Mouse (Mus musculus) liver, embryonic 15.5 days (tissue): ENCODE data around the gene Zfp82. TPM values are rescaled to one million over a fixed set of nuclear protein-coding genes. Genes with fewer than 3 reads are reported as not detected.
"Not testable (repeated sequence)": the region's sequence is repeated elsewhere in the genome, so short reads cannot be mapped to it uniquely, and the experiment has no call there.

Experiments
- ATAC-seq: fragments of 200-750 bp; cut with Nextera tagmentation; 2 replicates; pipeline ENCODE4 v1.8.0; 2017; ENCODE audit warnings: moderate number of reproducible peaks, mild to moderate bottlenecking, moderate library complexity; ENCODE audit not compliant: insufficient read depth
- H3K27ac ChIP-seq: fragments of 300-500 bp; sonication (generic); replicated peaks from 2 replicates; pipeline ENCODE4 v1.5.1; 2015; ENCODE audit warnings: mild to moderate bottlenecking, inconsistent platforms
- H3K27me3 ChIP-seq: fragments of 300-500 bp; sonication (generic); 2 replicates; pipeline ENCODE4 v1.6.1; 2015; ENCODE audit warnings: mild to moderate bottlenecking, inconsistent platforms
- H3K36me3 ChIP-seq: fragments of 300-500 bp; sonication (generic); replicated peaks from 2 replicates; pipeline ENCODE4 v1.6.1; 2015; ENCODE audit warnings: moderate library complexity, mild to moderate bottlenecking, inconsistent platforms
- H3K4me1 ChIP-seq: fragments of 300-500 bp; sonication (generic); replicated peaks from 2 replicates; pipeline ENCODE4 v1.6.1; 2015; ENCODE audit warnings: inconsistent platforms
- H3K4me2 ChIP-seq: fragments of 300-500 bp; sonication (generic); 2 replicates; pipeline ENCODE4 v1.6.1; 2015; ENCODE audit warnings: moderate library complexity, mild to moderate bottlenecking, inconsistent platforms
- H3K4me3 ChIP-seq: fragments of 300-500 bp; sonication (generic); replicated peaks from 2 replicates; pipeline ENCODE4 v1.5.1; 2015; ENCODE audit warnings: mild to moderate bottlenecking, inconsistent platforms
- H3K9ac ChIP-seq: fragments of 300-500 bp; sonication (generic); 2 replicates; pipeline ENCODE4 v1.6.1; 2015; ENCODE audit warnings: moderate library complexity, mild to moderate bottlenecking, inconsistent platforms
- H3K9me3 ChIP-seq: fragments of 300-500 bp; sonication (generic); replicated peaks from 2 replicates; pipeline ENCODE4 v1.6.1; 2016; ENCODE audit warnings: inconsistent platforms
- WGBS: fragments of 180-500 bp; shearing (Covaris S2); methylation state at CpG from one replicate; pipeline ENCODE4 v1.1.7; 2015; ENCODE audit warnings: mixed read lengths; ENCODE audit not compliant: insufficient replicate concordance; 5-methylcytosine and 5-hydroxymethylcytosine counted together
- polyA plus RNA-seq: library from polyadenylated mRNA; unstranded; fragments of >200 nt; fragmentation: Nextera tagmentation; extraction: Ambion mirVana; gene quantifications from 2 replicates; pipeline ENCODE4 v1.2.1, GENCODE M21; 2015

Zfp82 gene
- polyA plus RNA-seq: 1.3 and 1.6 TPM in 2 replicates

- Histone ChIP-seq H3K9me3 (no peaks in the 10 kb centered on the region), H3K27ac (peak within 1 kb of the TSS; percentile 75), H3K4me1 (peaks cover 18% of the 10 kb centered on the region), H3K27me3 (no peaks in the 10 kb centered on the region), H3K9ac (peak within 1 kb of the TSS; percentile 68), H3K4me3 (peak within 1 kb of the TSS; percentile 83), H3K36me3 (no peaks in the 10 kb centered on the region), H3K4me2 (peak within 1 kb of the TSS; percentile 97)
- ATAC-seq: peak; percentile 93
- 1% methylated on average over 50 of the region's 50 CpGs for WGBS
Measured at GRCm38 (mm10) chr7:30072146-30073028, at the start of gene Zfp82. TSS of gene Zfp82 (minus strand) at chr7:30072900.

GRCm38 (mm10) chr7:30122188-30122530 is 49.5 kb upstream of the Zfp82 start:
- peak overlapping the region; percentile 72 for H3K4me3 ChIP-seq
- H3K36me3 ChIP-seq: 0 out of 2 replicates have a peak, but pooled peaks cover 6% of the 10 kb centered on the region
- no peaks in the 10 kb centered on the region for H3K9me3 ChIP-seq
- H3K27me3 ChIP-seq: no peaks in the 10 kb centered on the region
- H3K27ac ChIP-seq: 0 out of 2 replicates have a peak overlapping the region, but pooled peaks have one; percentile 74
- WGBS: 5% methylated on average over 15 of the region's 15 CpGs
- H3K4me1 ChIP-seq: peaks cover 18% of the 10 kb centered on the region
- H3K4me2 ChIP-seq: peak overlapping the region; percentile 97
- H3K9ac ChIP-seq: peak overlapping the region; percentile 75
- no peak for ATAC-seq

GRCm38 (mm10) chr7:30121308-30122187 is 48.8 kb upstream of the Zfp82 start, which contains the start of gene Zfp382:
TSS of gene Zfp382 (plus strand) at chr7:30121942.
- Histone ChIP-seq H3K4me2 (peak within 1 kb of the TSS; percentile 97), H3K4me3 (peak within 1 kb of the TSS; percentile 72), H3K4me1 (peaks cover 18% of the 10 kb centered on the region), H3K9me3 (no peaks in the 10 kb centered on the region), H3K27ac (peak within 1 kb of the TSS; percentile 74), H3K9ac (peak within 1 kb of the TSS; percentile 75), H3K36me3 (0 out of 2 replicates have a peak, but pooled peaks cover 3% of the 10 kb centered on the region), H3K27me3 (no peaks in the 10 kb centered on the region)
- peak; percentile 93 for ATAC-seq
- WGBS: under 1% methylated on average over 61 of the region's 61 CpGs

GRCm38 (mm10) chr7:30117935-30118334 is 45.2 kb upstream of the Zfp82 start:
- H3K4me2 ChIP-seq, H3K9me3 ChIP-seq, ATAC-seq, H3K27me3 ChIP-seq, H3K36me3 ChIP-seq, H3K27ac ChIP-seq, H3K4me3 ChIP-seq, H3K9ac ChIP-seq: not testable (repeated sequence)
- peaks cover 17% of the 10 kb centered on the region for H3K4me1 ChIP-seq
- WGBS: 86% methylated on average over 12 of the region's 12 CpGs

- peaks cover 2% of the 10 kb centered on the region for H3K4me1 ChIP-seq
- H3K9ac ChIP-seq: no peak overlapping the region
- no peak for ATAC-seq
- H3K27me3 ChIP-seq: no peaks in the 10 kb centered on the region
- WGBS: 75% methylated on average over 5 of the region's 5 CpGs
- H3K4me2 ChIP-seq: no peak overlapping the region
- H3K9me3 ChIP-seq: peaks cover 3% of the 10 kb centered on the region; the same call in 1 of the 2 replicates
- no peak overlapping the region for H3K27ac ChIP-seq
- H3K36me3 ChIP-seq: no peaks in the 10 kb centered on the region
- H3K4me3 ChIP-seq: no peak overlapping the region
Measured at GRCm38 (mm10) chr7:30116076-30116475, 43.4 kb upstream of the Zfp82 start.

GRCm38 (mm10) chr7:30099297-30099696 is 26.6 kb upstream of the Zfp82 start:
- Histone ChIP-seq H3K9ac (no peak overlapping the region), H3K27me3 (no peaks in the 10 kb centered on the region), H3K4me3 (no peak overlapping the region), H3K9me3 (no peaks in the 10 kb centered on the region), H3K4me2 (no peak overlapping the region), H3K27ac (no peak overlapping the region), H3K4me1 (peaks cover 18% of the 10 kb centered on the region), H3K36me3 (peaks cover 28% of the 10 kb centered on the region)
- WGBS: 79% methylated on average over 13 of the region's 13 CpGs
- no peak for ATAC-seq

GRCm38 (mm10) chr7:30095551-30096125 is 22.9 kb upstream of the Zfp82 start:
- Histone ChIP-seq H3K9ac (no peak overlapping the region), H3K27ac (no peak overlapping the region), H3K36me3 (0 out of 2 replicates have a peak, but pooled peaks cover 4% of the 10 kb centered on the region), H3K4me1 (peaks cover 33% of the 10 kb centered on the region), H3K4me2 (peak overlapping the region; percentile 83), H3K27me3 (no peaks in the 10 kb centered on the region), H3K9me3 (no peaks in the 10 kb centered on the region), H3K4me3 (peak overlapping the region; percentile 73)
- 18% methylated on average over 5 of the region's 5 CpGs for WGBS
- ATAC-seq: no peak

GRCm38 (mm10) chr7:30094646-30095429 is 22.1 kb upstream of the Zfp82 start, which contains the start of gene Zfp260:
TSS of gene Zfp260 (plus strand) at chr7:30094777.
- H3K9ac ChIP-seq: peak within 1 kb of the TSS; percentile 54
- WGBS: under 1% methylated on average over 26 of the region's 26 CpGs
- peak within 1 kb of the TSS; percentile 73 for H3K4me3 ChIP-seq
- no peaks in the 10 kb centered on the region for H3K27me3 ChIP-seq
- H3K4me2 ChIP-seq: peak within 1 kb of the TSS; percentile 83
- H3K36me3 ChIP-seq: 0 out of 2 replicates have a peak, but pooled peaks cover 4% of the 10 kb centered on the region
- H3K4me1 ChIP-seq: peaks cover 34% of the 10 kb centered on the region
- no peaks in the 10 kb centered on the region for H3K9me3 ChIP-seq
- peak within 1 kb of the TSS; percentile 82 for H3K27ac ChIP-seq
- ATAC-seq: peak; percentile 63

- Histone ChIP-seq H3K9me3 (no peaks in the 10 kb centered on the region), H3K4me3 (peak overlapping the region; percentile 73), H3K27me3 (no peaks in the 10 kb centered on the region), H3K9ac (no peak overlapping the region), H3K4me1 (peaks cover 43% of the 10 kb centered on the region), H3K4me2 (peak overlapping the region; percentile 83), H3K27ac (0 out of 2 replicates have a peak overlapping the region, but pooled peaks have one; percentile 82), H3K36me3 (no peaks in the 10 kb centered on the region)
- no peak for ATAC-seq
- 65% methylated on average over 6 of the region's 6 CpGs for WGBS
Measured at GRCm38 (mm10) chr7:30093918-30094415, 21.3 kb upstream of the Zfp82 start.

- Histone ChIP-seq H3K4me3 (no peak overlapping the region), H3K4me2 (no peak overlapping the region), H3K4me1 (peaks cover 39% of the 10 kb centered on the region), H3K36me3 (no peaks in the 10 kb centered on the region), H3K9me3 (no peaks in the 10 kb centered on the region), H3K27me3 (no peaks in the 10 kb centered on the region), H3K9ac (no peak overlapping the region), H3K27ac (no peak overlapping the region)
- ATAC-seq: no peak
- 60% methylated on average over 9 of the region's 9 CpGs for WGBS
Measured at GRCm38 (mm10) chr7:30092666-30093065, 20.0 kb upstream of the Zfp82 start.
